Mouse (Mus musculus) E14TG2a.4 (cell line): ENCODE results near the gene Alas2.

ENCODE experiments used
- H3K27me3 ChIP-seq: 2 replicates; pipeline ENCODE4 v1.6.1; 2014; ENCODE audit warnings: low read length, control low read depth; ENCODE audit not compliant: insufficient read depth
- H3K36me3 ChIP-seq: 2 replicates; pipeline ENCODE4 v1.6.1; 2014; ENCODE audit warnings: low read length, control low read depth; ENCODE audit not compliant: insufficient read depth
- H3K4me1 ChIP-seq: replicated peaks from 2 replicates; pipeline ENCODE4 v1.6.1; 2014; ENCODE audit warnings: low read depth, low read length, control low read depth
- H3K4me3 ChIP-seq: replicated peaks from 2 replicates; pipeline ENCODE4 v1.5.1; 2014; ENCODE audit warnings: mild to moderate bottlenecking, low read length
- H3K9me3 ChIP-seq: 2 replicates; pipeline ENCODE4 v1.6.1; 2014; ENCODE audit warnings: low read length, control low read depth
- CTCF ChIP-seq: conservative IDR thresholded peaks from 2 replicates; pipeline ENCODE4 v1.5.1; 2014; ENCODE audit warnings: low read length
- NANOG ChIP-seq: IDR thresholded peaks from 2 replicates; pipeline ENCODE4 v1.6.1; 2014; ENCODE audit warnings: borderline replicate concordance, low read length, mixed read lengths
- POU5F1 ChIP-seq: IDR thresholded peaks from 2 replicates; pipeline ENCODE4 v1.6.1; 2014; ENCODE audit warnings: low read length, borderline replicate concordance

Gene Alas2

GRCm38 (mm10) chrX:150593266-150594035 lies 46.3 kb downstream of the Alas2 start:
- Histone ChIP-seq H3K27me3 (no peaks in the 10 kb centered on the region), H3K36me3 (no peaks in the 10 kb centered on the region), H3K4me3 (no peak overlapping the region), H3K9me3 (no peaks in the 10 kb centered on the region), H3K4me1 (peaks cover 13% of the 10 kb centered on the region)
- TF ChIP-seq CTCF = no peak
- TF ChIP-seq NANOG = no peak
- TF ChIP-seq POU5F1 = no peak

DNA sequence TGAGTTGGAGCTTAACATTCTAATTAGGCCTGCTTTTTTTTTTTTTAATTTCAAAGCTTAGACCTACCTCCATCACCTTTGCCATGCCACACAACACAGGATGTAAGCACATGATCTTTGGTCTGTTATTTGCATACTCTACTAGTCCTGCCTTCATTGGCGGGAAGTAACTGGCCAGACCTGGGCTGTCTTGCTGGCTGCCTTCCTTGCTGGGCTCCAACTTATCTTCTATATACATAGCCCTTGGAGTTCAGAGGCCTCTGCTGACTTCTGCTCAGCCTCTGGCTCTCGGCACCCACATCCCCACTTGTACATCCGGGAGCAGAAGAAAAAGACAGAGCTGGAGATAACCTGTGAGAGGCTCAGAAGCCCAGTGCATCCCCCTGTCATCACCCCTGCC lies 47.0 kb downstream of the Alas2 start:
- no peaks in the 10 kb centered on the region for H3K36me3 ChIP-seq
- no peaks in the 10 kb centered on the region for H3K9me3 ChIP-seq
- peaks cover 7% of the 10 kb centered on the region for H3K4me1 ChIP-seq
- TF ChIP-seq CTCF = no peak
- TF ChIP-seq POU5F1 = no peak
- no peak for TF ChIP-seq NANOG
- H3K27me3 ChIP-seq = no peaks in the 10 kb centered on the region
- H3K4me3 ChIP-seq = no peak overlapping the region

DNA sequence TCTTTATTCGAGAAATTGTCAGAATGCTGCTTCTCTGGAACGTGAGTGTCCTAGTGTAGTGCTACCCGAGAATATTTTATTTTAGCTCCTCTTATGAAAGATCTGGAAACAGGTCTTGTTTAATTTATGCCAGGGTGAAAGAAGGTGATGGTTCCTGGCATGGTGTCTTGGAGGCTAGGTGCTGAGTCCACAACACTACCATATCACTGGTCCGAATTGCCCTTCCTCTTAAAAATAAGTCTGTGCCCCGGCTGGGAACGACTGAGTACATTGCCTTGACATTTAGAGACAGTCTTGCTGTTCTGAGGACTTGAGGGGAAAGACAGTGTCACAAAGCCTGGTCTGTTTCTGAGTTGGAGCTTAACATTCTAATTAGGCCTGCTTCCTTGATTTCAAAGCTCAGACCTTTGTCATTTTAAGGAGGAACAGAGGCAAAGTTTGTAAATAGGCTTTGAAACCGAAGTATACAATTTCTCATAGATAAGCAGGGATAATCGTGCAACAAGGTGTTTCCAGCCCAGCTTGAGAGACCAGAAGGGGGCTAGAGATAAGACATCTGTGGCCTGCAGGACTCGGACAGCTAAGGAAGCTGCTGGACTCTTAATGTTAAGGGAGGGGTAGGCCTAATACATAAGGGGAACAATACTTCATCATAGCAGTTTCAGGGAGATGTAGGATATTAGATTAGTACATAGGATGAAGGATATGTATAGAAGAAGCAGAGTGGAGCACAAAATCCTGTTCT lies 48.0 kb downstream of the Alas2 start:
- Histone ChIP-seq H3K9me3 (no peaks in the 10 kb centered on the region), H3K4me1 (no peaks in the 10 kb centered on the region), H3K36me3 (no peaks in the 10 kb centered on the region), H3K27me3 (no peaks in the 10 kb centered on the region), H3K4me3 (no peak overlapping the region)
- no peak for TF ChIP-seq POU5F1
- TF ChIP-seq NANOG = no peak
- TF ChIP-seq CTCF = no peak

GRCm38 (mm10) chrX:150598882-150599281 lies 51.7 kb downstream of the Alas2 start:
- H3K27me3 ChIP-seq = no peaks in the 10 kb centered on the region

More at GRCm38 (mm10) chrX:150598882-150599281, 51.7 kb downstream of the Alas2 start:
- H3K4me1 ChIP-seq = no peaks in the 10 kb centered on the region
- no peaks in the 10 kb centered on the region for H3K9me3 ChIP-seq
- no peaks in the 10 kb centered on the region for H3K36me3 ChIP-seq
- no peak for TF ChIP-seq NANOG
- no peak for TF ChIP-seq POU5F1
- no peak for TF ChIP-seq CTCF
- H3K4me3 ChIP-seq = no peak overlapping the region
